Mouse (Mus musculus): ENCODE measurements around the gene Klf15.

The Klf15 gene

GRCm38 (mm10) chr6:90491956-90492744, 29.8 kb downstream of the Klf15 start:
- DNase-seq (ENCODE audit: low spot score): no peak

- DNase-seq (ENCODE audit: low spot score): no peak
Observed at GRCm38 (mm10) chr6:90494155-90494554, 31.8 kb downstream of the Klf15 start.

- no peak for DNase-seq (ENCODE audit: low spot score)
Observed at GRCm38 (mm10) chr6:90494566-90494965, 32.2 kb downstream of the Klf15 start.

GRCm38 (mm10) chr6:90495282-90495912, 33.0 kb downstream of the Klf15 start:
- no peak for DNase-seq (ENCODE audit: low spot score)

- no peak for DNase-seq (ENCODE audit: low spot score)
Observed at GRCm38 (mm10) chr6:90496217-90496616, 33.8 kb downstream of the Klf15 start.

GRCm38 (mm10) chr6:90499509-90499908, 37.1 kb downstream of the Klf15 start:
- no peak for DNase-seq (ENCODE audit: low spot score)

GRCm38 (mm10) chr6:90501222-90501940, 39.0 kb downstream of the Klf15 start:
- no peak for DNase-seq (ENCODE audit: low spot score)

- no peak for DNase-seq (ENCODE audit: low spot score)
Observed at GRCm38 (mm10) chr6:90505906-90506305, 43.5 kb downstream of the Klf15 start.

GRCm38 (mm10) chr6:90506673-90507311, 44.4 kb downstream of the Klf15 start:
- DNase-seq (ENCODE audit: low spot score): peak; percentile 76

GRCm38 (mm10) chr6:90507443-90507842, 45.1 kb downstream of the Klf15 start:
- DNase-seq (ENCODE audit: low spot score): no peak

GRCm38 (mm10) chr6:90508197-90508624, 45.8 kb downstream of the Klf15 start:
- no peak for DNase-seq (ENCODE audit: low spot score)

GRCm38 (mm10) chr6:90509085-90509484, 46.7 kb downstream of the Klf15 start:
- no peak for DNase-seq (ENCODE audit: low spot score)

GRCm38 (mm10) chr6:90512416-90512815, 50.0 kb downstream of the Klf15 start:
- DNase-seq (ENCODE audit: low spot score): no peak

- no peak for DNase-seq (ENCODE audit: low spot score)
Observed at GRCm38 (mm10) chr6:90513074-90513856, 50.9 kb downstream of the Klf15 start.

- no peak for DNase-seq (ENCODE audit: low spot score)
Observed at GRCm38 (mm10) chr6:90514369-90514768, 52.0 kb downstream of the Klf15 start.

GRCm38 (mm10) chr6:90514883-90515405, 52.6 kb downstream of the Klf15 start:
- peak; percentile 66 for DNase-seq (ENCODE audit: low spot score)

GRCm38 (mm10) chr6:90518892-90519291, 56.5 kb downstream of the Klf15 start:
- DNase-seq (ENCODE audit: low spot score): no peak

- DNase-seq (ENCODE audit: low spot score): no peak
Observed at GRCm38 (mm10) chr6:90519375-90519774, 57.0 kb downstream of the Klf15 start.

Data from left cerebral cortex, adult 11 months (tissue).